Comparison of ENCODE assay signal across 19 mouse cellular contexts in the genomic region with DNA sequence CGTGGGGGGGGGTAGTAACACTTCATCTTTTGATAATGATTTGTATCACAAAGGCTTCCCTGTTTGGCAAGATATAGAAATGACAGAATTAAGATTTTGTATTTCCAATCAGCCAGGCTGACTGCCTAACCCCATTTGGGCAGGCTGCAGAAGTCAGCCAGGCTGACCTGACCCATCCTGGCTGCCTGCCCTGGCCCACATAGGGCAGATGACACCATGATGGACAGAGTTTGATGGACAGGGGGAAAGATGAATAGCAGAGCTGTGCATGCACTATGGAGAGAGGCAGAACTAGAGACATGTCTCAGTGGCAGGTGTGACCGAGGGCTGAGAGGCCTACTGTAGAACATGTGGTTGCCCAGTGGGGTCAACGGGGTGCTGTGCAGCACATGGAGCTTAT.
DNase-seq lines count a peak whose midpoint lies in the region; ATAC-seq and TF ChIP-seq lines count a peak whose summit lies in the region.
"Had no signal": no experiment of that assay in that cellular context is flagged by ENCODE, and none has a peak within 500 bp of the region (broad histone marks: within the 10 kb centered on the region; RNA-seq: fewer than 3 reads in every experiment).

No protein-coding gene starts in this region.

- H3K4me3 ChIP-seq in gastrocnemius, adult 2 months = no peak overlapping the region
- H3K4me3 ChIP-seq: embryonic facial prominence, embryonic 10.5 days; forebrain, embryonic 13.5 days; heart, embryonic 13.5 days; intestine, embryonic 15.5 days had no signal

- peak overlapping the region; percentile 71 for H3K27ac ChIP-seq in gastrocnemius, adult 2 months
- H3K27ac ChIP-seq: embryonic facial prominence, embryonic 10.5 days; forebrain, embryonic 13.5 days; heart, embryonic 13.5 days; intestine, embryonic 15.5 days had no signal

- no peak for TF ChIP-seq CTCF in gastrocnemius, adult 2 months (IDR thresholded peaks at IDR 0.05)

- intact Hi-C loops in gastrocnemius, adult 2 months (cut with DNase I) = no loop called here
- intact Hi-C loops in left cerebral cortex, postnatal 4 days (cut with DNase I) = no loop called here
- intact Hi-C loops in left cerebral cortex, postnatal 25 days (cut with DNase I) = no loop called here

- ATAC-seq in cerebellum, adult (ENCODE audit: insufficient number of reproducible peaks, low FRiP score, low TSS enrichment) = peak; percentile 15; the same call in 1 of the 2 replicates
- ATAC-seq: CD4-positive, CD25-positive, alpha-beta regulatory T cell, adult 4 months; forebrain, embryonic 13.5 days; forebrain, postnatal 0 days; intestine, embryonic 15.5 days had no signal

- no peak for DNase-seq in cerebellum, adult 8-10 months
- peak; percentile 66 for DNase-seq in gastrocnemius, adult 2 months
- DNase-seq in gastrocnemius, postnatal 10 days = no peak
- peak; percentile 1 for DNase-seq in left cerebral cortex, postnatal 4 days
- DNase-seq in left cerebral cortex, postnatal 25 days (ENCODE audit: low spot score in 2 of 2) = no peak
- DNase-seq in cerebellum, postnatal 10 days = peak; percentile 12 to 47
- DNase-seq in spleen, postnatal 4 days (ENCODE audit: low spot score in 2 of 2) = no peak
- DNase-seq: adrenal gland, postnatal 10 days; B cell, adult 2 months; forebrain, postnatal 0 days; heart, adult 11 months; heart, postnatal 36 days; kidney, adult 18-20 months had no signal

Comparison
In these comparisons a context has a peak if more than half of its experiments do, and no peak if none do; other contexts are left out.
1. DNase-seq: peak in gastrocnemius, adult 2 months (single experiment), left cerebral cortex, postnatal 4 days (single experiment) and cerebellum, postnatal 10 days (2 of 2); none in cerebellum, adult 8-10 months (single experiment), gastrocnemius, postnatal 10 days (single experiment), left cerebral cortex, postnatal 25 days (0 of 2) and spleen, postnatal 4 days (0 of 2).